Mouse (Mus musculus) thymus, postnatal 36 days (tissue): ENCODE measurements around the gene Gm49776.
A peak's percentile ranks its signal among the peaks of the same experiment; 100 is the strongest.
"Not testable (repeated sequence)": the region's sequence is repeated elsewhere in the genome, so short reads cannot be mapped to it uniquely, and the experiment has no call there.

Experiments
- DNase-seq, 2 experiments: peaks; one replicate each; pipeline ENCODE4 v3.0.0; 2022; ENCODE audit warnings: mixed read lengths in 2 of 2

The Gm49776 gene

DNA sequence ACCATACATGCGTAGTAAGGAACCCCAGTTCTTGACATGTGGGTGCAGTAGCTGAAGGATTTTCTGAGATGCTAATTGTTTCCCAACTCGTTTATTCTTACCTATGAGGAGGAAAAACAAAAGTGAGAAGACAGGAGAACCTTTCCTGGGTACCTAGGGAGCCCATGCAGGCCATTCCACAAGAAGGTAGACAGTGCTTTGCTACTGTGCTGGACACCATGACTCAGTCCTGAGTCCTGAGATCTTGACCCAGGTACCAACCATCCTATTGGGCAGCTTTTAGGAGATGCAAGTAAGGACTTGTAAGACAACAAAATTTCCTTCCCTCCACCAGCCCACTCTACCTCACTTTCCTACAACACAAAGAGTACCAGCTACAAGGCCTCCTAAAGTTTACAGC, at the start of gene Gm49776:
Gm49776 (minus strand) TSS at position 101 of the 400 bp plus-strand sequence.
- no peak for DNase-seq

- DNase-seq: not testable (repeated sequence)
Measured at GRCm38 (mm10) chr16:18289614-18290013, 31.5 kb upstream of the Gm49776 start.

DNA sequence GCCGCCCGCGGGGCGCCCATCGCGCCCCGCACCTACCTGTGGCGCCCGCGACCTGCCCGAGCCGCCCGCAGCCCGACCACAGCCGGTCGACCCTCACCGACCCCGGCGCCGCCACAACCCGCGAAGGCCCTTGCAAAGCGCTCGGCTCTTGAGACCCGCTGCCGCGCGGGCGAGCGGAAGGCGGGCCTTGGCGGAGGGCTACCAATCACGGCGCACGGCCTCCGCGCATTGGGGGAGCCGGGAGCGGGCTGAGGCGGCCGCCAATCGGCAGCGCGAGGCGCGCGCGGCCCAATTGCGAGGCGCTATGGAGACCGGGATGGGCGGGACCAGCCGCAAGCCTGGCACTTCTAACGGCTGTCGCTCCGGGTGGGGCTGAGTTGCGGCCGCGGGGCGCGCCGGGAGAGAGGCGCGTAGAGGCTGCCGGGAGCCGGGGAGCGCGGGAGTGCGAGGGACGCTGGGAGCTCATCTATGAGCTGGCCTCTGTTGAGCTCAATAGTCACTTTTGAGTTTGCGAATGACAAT, 31.0 kb upstream of the Gm49776 start, which contains the start of gene Dgcr8:
Dgcr8 (minus strand) TSS at position 180 of the 522 bp plus-strand sequence.
- DNase-seq: peak; percentile 97 to 99

DNA sequence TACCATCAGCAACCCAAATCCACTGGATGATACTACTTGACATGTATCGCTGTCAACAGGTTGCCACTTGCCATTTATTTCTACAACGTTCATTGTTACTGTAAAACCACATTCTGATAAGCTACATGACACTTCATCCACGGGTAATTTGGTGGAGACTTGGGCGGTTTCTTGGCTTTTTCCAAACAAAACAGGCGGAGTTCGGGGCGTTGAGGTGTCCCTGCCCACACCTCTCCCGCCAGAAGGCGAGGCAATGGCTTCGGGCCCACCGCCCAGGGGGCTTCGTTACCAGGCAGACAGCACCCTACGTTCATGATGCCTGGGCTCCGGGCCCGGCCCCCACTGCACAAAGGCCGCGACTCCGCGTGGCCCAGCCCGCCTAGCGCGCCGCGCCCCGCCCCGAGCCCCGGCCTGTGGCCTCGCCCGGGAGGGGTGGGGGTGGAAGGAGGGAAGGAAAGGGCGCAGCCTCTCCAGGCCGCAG, 30.5 kb upstream of the Gm49776 start:
- no peak for DNase-seq

- DNase-seq: peak in 1 of 2 experiments; percentile 11
Measured at GRCm38 (mm10) chr16:18288166-18288565, 30.0 kb upstream of the Gm49776 start.

DNA sequence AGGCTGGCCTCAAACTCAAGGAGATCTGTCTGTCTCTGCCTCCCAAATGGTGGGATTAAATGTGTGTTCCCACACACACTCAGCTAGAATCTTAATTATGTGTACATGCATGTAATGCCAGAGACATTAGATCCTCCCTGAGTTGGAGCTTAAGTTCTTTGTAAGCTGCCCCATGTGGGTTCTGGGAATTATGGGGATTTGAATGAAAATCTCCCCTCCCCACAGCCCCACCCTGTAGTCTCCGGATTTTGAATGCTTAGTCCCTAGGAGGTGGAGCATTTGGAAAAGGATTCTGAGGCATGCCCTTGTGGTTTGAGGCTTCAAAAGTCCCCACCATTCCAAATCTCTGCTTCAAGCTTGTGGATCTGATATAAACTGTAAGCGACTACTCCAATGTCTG, 17.0 kb upstream of the Gm49776 start:
- no peak for DNase-seq

- no peak for DNase-seq
Measured at GRCm38 (mm10) chr16:18268182-18268581, 10.1 kb upstream of the Gm49776 start.

DNA sequence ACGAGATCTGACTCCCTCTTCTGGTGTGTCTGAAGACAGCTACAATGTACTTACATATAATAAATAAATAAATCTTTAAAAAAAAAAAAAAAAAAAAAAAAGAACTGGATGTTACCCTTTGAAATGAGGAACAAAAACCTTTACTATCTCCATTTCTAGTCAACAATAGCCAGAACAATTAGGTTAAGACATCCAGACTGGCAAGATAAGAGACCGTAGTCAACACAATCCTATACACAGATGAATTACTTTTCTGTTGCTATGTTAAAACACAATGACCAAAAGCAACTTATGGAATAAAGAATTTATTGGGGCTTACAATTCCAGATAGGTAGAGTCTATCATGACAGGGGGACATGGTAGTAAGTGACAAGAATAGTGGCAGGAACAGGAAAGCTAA, 6.9 kb upstream of the Gm49776 start:
- no peak for DNase-seq

- no peak for DNase-seq
Measured at GRCm38 (mm10) chr16:18253866-18254265, 4.3 kb downstream of the Gm49776 start.

DNA sequence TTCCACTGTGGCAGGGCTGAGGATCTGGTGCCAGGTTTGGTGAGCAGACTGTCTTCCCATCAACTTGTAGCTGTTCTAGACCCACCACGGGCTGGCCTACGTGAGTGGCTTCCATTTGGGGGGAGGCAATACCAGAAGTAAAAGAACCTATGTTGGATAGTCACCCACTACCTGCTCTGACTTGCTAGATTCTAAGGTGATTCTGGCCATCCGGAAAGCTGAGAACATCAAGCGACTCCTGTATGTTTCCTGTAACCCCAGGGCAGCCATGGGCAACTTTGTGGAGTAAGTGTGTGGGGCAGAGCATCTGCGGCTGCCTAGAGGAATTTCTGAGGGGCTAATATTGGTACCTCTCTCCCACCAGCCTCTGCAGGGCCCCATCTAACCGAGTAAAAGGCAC, 5.4 kb downstream of the Gm49776 start:
- no peak for DNase-seq

GRCm38 (mm10) chr16:18250828-18251790, 7.0 kb downstream of the Gm49776 start:
- peak in 1 of 2 experiments; percentile 16 for DNase-seq

- DNase-seq: no peak
Measured at GRCm38 (mm10) chr16:18250231-18250630, 7.9 kb downstream of the Gm49776 start.

GRCm38 (mm10) chr16:18249364-18249967, 8.7 kb downstream of the Gm49776 start:
- DNase-seq: peak; percentile 50 to 56

GRCm38 (mm10) chr16:18248433-18249363, 9.4 kb downstream of the Gm49776 start, which contains the start of the genes Trmt2a and Ranbp1:
TSS of gene Trmt2a (plus strand) at chr16:18248679.
TSS of gene Ranbp1 (minus strand) at chr16:18248732.
- DNase-seq: peak; percentile 95 to 98

GRCm38 (mm10) chr16:18247521-18248399, 10.4 kb downstream of the Gm49776 start:
- no peak for DNase-seq

DNA sequence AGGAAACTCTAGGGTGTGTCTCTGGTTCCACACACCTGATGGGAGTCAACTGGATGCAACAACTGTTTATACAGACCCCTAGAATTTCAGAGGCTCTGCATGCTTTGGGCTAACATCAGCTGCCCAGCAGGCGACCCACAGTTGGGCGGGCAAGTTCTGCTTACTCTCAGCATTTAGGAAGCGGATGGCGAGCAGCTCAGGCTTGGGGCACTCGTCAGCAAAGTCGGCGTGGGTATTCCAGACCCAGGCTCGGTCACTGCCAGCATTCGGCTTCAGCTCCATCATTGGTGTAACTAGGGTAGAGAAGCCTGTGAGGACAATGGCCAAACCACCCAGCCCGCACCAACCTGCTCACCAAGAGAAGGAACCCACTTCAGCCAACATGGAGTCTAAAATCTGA, 16.5 kb downstream of the Gm49776 start:
- no peak for DNase-seq

- DNase-seq: no peak
Measured at GRCm38 (mm10) chr16:18236676-18237501, 21.2 kb downstream of the Gm49776 start.

DNA sequence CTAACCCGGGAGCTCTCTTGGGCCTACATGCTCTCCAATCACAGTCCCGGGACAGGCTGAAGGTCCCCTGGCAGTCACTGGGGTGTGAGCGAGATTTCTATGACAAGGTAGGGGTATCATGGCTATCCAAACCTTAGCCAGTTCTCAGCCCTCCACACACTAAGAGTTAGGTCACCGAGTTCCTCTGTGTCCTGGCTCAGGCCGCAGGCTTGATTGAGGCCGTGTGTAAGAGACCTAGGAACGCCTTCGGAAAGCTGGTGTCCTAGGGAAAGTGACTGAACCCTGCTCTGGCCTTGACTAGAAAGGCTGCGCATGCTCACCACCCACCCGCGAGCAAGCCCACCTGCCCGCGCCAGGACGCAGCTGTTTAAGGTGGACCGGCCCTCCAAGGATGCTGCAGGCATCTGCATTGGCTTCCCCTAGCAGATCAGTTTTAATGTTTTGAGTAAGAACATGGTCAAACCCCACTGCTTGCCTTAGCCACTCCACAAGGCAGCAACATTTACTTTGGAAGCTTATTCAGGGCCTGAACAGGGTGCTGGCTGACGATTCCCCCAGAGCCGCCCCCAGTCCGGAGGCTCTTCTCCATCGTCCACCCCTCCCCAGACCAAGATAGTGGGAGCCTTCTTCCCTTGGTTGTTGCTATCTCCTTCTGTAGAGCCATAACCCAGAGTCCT, 22.6 kb downstream of the Gm49776 start:
- peak; percentile 59 to 73 for DNase-seq

DNA sequence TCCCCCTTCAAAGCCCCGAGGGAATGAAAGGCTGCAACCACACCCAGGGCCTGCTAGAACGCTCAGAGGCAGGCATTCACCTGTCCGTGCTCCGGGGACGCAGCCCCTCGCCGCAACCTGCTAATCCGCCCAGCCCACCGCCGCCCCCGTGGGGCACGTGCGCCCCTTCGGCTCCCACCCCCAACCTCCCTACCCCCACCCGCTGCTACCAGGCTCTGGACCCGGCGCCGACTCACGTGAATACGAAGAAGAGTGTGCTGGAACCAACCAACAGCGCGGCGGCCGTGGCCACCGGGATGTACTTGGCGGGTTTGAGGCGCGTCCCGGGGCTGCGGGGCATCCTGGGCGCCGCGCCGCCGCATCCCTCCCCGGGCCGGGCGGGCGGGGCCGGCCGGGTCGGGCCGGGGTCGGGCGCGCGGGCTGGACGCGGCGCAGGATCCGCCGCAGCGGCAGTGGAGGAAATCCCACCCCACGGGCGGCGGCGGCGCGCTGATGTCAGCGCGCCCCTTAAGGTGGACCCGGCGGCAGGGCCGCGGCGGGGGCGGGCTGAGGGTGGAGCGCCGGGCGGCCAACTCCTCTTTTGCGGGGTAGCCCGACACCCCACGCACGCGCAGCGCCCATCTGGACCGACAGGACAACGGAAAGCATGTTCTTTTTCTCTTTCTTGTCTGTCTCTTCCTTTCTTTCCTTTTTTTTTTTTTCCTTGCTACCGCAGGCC, 23.3 kb downstream of the Gm49776 start, which contains the start of gene Zdhhc8:
Zdhhc8 (minus strand) TSS at position 466 of the 718 bp plus-strand sequence.
- peak; percentile 68 to 76 for DNase-seq
